Mouse (Mus musculus): ENCODE measurements around the gene Gm3667.
"Not testable (repeated sequence)": the region's sequence is repeated elsewhere in the genome, so short reads cannot be mapped to it uniquely, and the experiment has no call there.

Gene Gm3667

DNA sequence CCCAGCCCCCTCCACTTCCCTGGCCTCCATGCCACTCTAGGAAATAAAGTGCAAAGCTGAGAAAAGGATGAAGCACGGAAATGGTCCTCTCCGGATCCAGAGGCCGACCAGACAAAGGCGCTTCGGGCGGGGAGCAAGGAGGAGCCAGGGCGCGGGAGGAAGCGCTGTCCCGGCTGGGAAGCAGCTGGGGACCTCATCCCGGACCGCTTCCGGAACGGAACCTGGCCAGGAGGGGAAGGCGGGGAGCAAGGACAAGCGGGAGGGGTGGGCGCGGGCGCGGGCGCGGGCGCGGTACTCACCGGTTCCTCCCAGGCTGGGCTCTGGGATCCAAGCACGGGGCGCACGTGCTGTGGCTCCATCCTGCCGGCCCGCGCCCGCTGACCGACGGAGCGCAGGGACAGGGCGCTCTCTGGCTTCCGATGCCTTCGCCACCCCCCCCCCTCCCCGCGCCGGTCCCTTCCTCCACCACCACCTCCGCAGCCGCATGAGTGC, at the start of gene Gm3667:
Gene Gm3667 (minus strand): TSS at position 442 of the 492 bp plus-strand sequence.
- peak; percentile 1 to 42 for DNase-seq

- DNase-seq = peak in 1 of 2 experiments; percentile 53
These were observed 10.1 kb upstream of the Gm3667 start for GRCm38 (mm10) chr14:6899881-6900280.

DNA sequence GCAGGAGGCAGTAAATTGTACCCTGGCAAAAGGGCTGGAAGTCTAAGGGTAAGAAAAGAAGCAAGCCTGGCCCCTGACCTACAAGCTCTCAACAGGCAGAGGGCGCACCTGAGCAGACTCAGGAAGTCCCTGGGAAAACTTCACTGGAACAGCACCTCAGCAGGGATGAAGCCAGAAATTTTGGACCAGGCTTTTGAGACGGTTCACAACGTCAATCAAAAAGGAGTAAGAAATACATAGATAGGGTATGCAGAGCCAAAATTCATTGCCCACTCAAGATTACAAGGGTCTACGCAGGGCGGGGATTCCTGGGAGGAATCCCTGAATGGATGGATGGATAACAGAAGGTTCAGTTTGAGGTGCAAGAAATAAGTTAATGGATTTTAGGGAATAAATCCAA, 951 bp downstream of the Gm3667 start:
- DNase-seq = not testable (repeated sequence)

DNA sequence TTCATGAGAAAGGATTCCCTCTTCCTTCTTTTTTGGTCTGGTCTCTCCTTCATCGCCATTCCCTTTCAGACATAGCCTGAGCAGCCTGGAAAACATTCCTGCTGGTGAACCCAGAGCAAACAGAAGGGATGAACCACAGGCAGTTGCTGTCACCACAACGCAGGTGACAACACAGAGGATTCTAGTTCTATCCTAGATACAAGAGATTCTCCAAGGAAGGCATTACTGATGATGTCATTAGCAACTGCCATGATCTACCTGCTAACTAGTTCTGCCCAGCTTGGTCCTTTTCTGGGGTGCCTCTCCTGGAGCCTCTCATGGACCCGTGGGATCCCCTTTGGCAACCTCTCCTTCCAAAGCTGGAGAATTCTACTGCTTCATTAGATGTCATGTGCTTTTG, 49.6 kb downstream of the Gm3667 start, which contains the start of gene Gm3642:
Gene Gm3642 (minus strand): TSS at position 101 of the 400 bp plus-strand sequence.
- not testable (repeated sequence) for DNase-seq

- DNase-seq = not testable (repeated sequence)
These were observed 66.5 kb downstream of the Gm3667 start for GRCm38 (mm10) chr14:6823297-6823696.
